Mouse (Mus musculus) heart, postnatal 0 days (tissue): ENCODE measurements at regions not wholly inside any gene's neighbourhood (a gene's known extent, or its start where the extent isn't known, plus 50 kb on each side); places are given as distances from the start of the nearest gene placed in this dataset.
"Not testable (repeated sequence)": the region's sequence is repeated elsewhere in the genome, so short reads cannot be mapped to it uniquely, and the experiment has no call there.

Source experiments
- CTCF ChIP-seq: IDR thresholded peaks from 2 replicates; pipeline ENCODE4 v1.5.1; 2016; ENCODE audit warnings: antibody characterized with exemption, control low read depth, low read depth
- EP300 ChIP-seq: IDR thresholded peaks from 2 replicates; pipeline ENCODE4 v1.6.1; 2016; ENCODE audit warnings: antibody characterized with exemption, low read depth

- not testable (repeated sequence) for TF ChIP-seq CTCF, EP300
Measured at GRCm38 (mm10) chr13:19219383-19219991, 176.1 kb downstream of the Stard3nl start.
